Mouse (Mus musculus): Measurements from ENCODE around the gene Usp15. TPM values are rescaled to one million over a fixed set of nuclear protein-coding genes. Genes with fewer than 3 reads are reported as not detected.

The Usp15 gene
- polyA plus RNA-seq, 1 experiment = 175 TPM

DNA sequence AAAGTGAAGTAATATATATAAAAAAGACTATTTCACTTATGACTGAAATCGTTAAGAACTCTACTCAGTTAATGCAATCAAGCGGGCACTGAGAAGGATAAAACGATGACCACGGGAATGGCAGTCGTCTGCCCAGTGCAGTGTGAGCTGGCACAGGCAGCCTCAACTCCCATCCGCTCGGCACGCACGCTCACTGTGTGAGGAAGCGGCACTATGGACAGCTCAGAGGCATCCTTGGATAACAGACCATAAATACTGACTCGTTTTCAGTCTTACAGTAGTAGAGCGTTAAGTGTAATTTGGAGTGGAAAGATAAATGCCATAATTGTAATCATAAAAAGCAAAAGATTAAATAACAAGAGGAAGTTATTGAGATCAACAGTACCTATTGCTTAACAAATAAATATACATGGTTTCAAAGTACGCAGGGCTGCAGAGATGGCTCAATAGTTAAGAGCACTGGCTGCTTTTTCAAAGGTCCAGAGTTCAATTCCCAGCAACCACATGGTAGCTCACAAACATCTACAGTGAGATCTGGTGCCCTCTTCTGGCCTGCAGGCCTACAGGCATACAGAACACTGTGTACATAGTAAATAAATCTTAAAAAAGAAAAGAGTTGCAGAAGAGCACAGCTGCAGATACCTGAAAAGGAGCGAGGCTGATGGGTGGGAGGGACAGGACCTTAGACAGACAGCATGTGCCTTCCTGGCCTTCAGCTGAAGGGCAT lies 76.0 kb downstream of the Usp15 start:
- no peak overlapping the region for H3K27ac ChIP-seq (ENCODE audit: insufficient read depth, low read length)
- no peaks in the 10 kb centered on the region for H3K9me3 ChIP-seq (replicated peaks; ENCODE audit: control insufficient read depth, insufficient read depth, low read length, poor library complexity, severe bottlenecking)
- H3K36me3 ChIP-seq (ENCODE audit: control insufficient read depth, insufficient read depth, low read length, poor library complexity, severe bottlenecking) = peaks cover 51% of the 10 kb centered on the region
- no peak overlapping the region for H3K4me3 ChIP-seq (ENCODE audit: low read depth, low read length)
- no peaks in the 10 kb centered on the region for H3K27me3 ChIP-seq (ENCODE audit: control insufficient read depth, insufficient read depth, low read length, poor library complexity, severe bottlenecking)
- TF ChIP-seq EP300 (IDR thresholded peaks at IDR 0.05; ENCODE audit: insufficient read depth, low read depth, low read length) = no peak
- TF ChIP-seq POLR2A (IDR thresholded peaks at IDR 0.05; ENCODE audit: insufficient read depth, low read length) = no peak
- no peak for TF ChIP-seq CTCF (IDR thresholded peaks at IDR 0.05; ENCODE audit: low read depth, low read length)
- H3K9ac ChIP-seq (ENCODE audit: low read depth, poor library complexity, severe bottlenecking) = no peak overlapping the region
- H3K4me1 ChIP-seq (ENCODE audit: control insufficient read depth, insufficient read depth, low read length) = no peaks in the 10 kb centered on the region

- no peak for TF ChIP-seq EP300 (IDR thresholded peaks at IDR 0.05; ENCODE audit: insufficient read depth, low read depth, low read length)
- no peak for TF ChIP-seq POLR2A (IDR thresholded peaks at IDR 0.05; ENCODE audit: insufficient read depth, low read length)
- TF ChIP-seq CTCF (IDR thresholded peaks at IDR 0.05; ENCODE audit: low read depth, low read length) = no peak
- Histone ChIP-seq H3K4me3 (ENCODE audit: low read depth, low read length) (no peak overlapping the region), H3K27ac (ENCODE audit: insufficient read depth, low read length) (no peak overlapping the region), H3K9me3 (replicated peaks; ENCODE audit: control insufficient read depth, insufficient read depth, low read length, poor library complexity, severe bottlenecking) (no peaks in the 10 kb centered on the region), H3K4me1 (ENCODE audit: control insufficient read depth, insufficient read depth, low read length) (no peaks in the 10 kb centered on the region), H3K9ac (ENCODE audit: low read depth, poor library complexity, severe bottlenecking) (no peak overlapping the region), H3K27me3 (ENCODE audit: control insufficient read depth, insufficient read depth, low read length, poor library complexity, severe bottlenecking) (no peaks in the 10 kb centered on the region), H3K36me3 (ENCODE audit: control insufficient read depth, insufficient read depth, low read length, poor library complexity, severe bottlenecking) (peaks cover 30% of the 10 kb centered on the region)
Observed at GRCm38 (mm10) chr10:123116861-123117260, 79.9 kb downstream of the Usp15 start.

GRCm38 (mm10) chr10:123113466-123113865 lies 83.3 kb downstream of the Usp15 start:
- Histone ChIP-seq H3K4me3 (ENCODE audit: low read depth, low read length) (no peak overlapping the region), H3K9ac (ENCODE audit: low read depth, poor library complexity, severe bottlenecking) (no peak overlapping the region), H3K9me3 (replicated peaks; ENCODE audit: control insufficient read depth, insufficient read depth, low read length, poor library complexity, severe bottlenecking) (no peaks in the 10 kb centered on the region), H3K4me1 (ENCODE audit: control insufficient read depth, insufficient read depth, low read length) (no peaks in the 10 kb centered on the region), H3K27me3 (ENCODE audit: control insufficient read depth, insufficient read depth, low read length, poor library complexity, severe bottlenecking) (no peaks in the 10 kb centered on the region), H3K27ac (ENCODE audit: insufficient read depth, low read length) (no peak overlapping the region), H3K36me3 (ENCODE audit: control insufficient read depth, insufficient read depth, low read length, poor library complexity, severe bottlenecking) (peaks cover 20% of the 10 kb centered on the region)
- no peak for TF ChIP-seq CTCF (IDR thresholded peaks at IDR 0.05; ENCODE audit: low read depth, low read length)

DNA sequence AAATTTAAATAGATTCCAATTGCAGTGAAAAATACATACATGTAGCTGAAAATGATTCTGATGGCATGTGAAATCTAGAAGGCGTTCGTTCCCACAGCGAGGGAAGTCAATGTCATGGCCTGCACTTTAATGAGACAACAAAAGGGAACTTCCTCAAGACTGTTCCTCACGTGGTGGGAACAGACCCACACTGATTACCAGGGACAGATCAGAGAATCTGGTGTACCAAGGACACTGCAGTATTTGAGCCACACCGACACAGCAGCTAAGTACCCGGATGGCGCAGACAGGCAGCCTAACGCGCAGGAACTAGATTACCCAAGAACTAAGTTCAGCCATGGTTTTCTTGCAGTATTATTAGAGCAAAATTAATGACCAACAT lies 84.0 kb downstream of the Usp15 start:
- H3K36me3 ChIP-seq (ENCODE audit: control insufficient read depth, insufficient read depth, low read length, poor library complexity, severe bottlenecking) = peaks cover 16% of the 10 kb centered on the region
- TF ChIP-seq POLR2A (IDR thresholded peaks at IDR 0.05; ENCODE audit: insufficient read depth, low read length) (no peak), EP300 (IDR thresholded peaks at IDR 0.05; ENCODE audit: insufficient read depth, low read depth, low read length) (no peak), CTCF (IDR thresholded peaks at IDR 0.05; ENCODE audit: low read depth, low read length) (no peak)

DNA sequence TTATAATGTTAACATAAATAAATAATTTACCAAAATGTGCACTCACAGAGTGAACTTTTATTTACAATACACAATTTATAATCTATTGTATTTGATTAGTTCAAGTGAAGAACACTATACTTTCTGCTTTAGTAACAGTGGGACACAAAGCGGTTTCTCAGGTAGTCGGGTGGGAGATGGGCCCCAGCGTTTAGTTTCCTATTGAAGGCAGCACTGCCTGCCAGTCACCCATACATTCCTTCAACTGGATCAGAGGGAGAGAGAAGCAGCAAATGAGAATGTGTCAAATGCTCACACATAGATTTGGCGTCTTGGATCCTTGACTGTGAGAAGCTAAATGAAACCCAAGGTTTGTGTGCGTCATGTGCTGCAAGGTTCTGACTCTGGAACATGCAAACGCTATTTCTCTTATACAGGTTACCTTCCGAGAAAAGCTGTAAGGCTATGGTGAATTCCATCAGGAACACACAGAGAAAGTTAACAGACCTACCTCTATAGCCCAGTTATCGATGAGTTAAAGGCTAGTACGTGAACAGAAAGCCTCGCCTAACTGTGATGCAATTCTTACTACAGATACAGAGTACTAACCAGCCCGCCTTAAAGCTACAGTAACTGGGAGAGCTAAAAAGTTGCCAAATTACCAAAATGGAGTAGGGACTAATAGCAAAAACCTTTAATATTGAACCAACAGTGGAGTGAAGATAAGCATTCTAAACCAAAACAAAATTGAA lies 84.6 kb downstream of the Usp15 start:
- no peak overlapping the region for H3K9ac ChIP-seq (ENCODE audit: low read depth, poor library complexity, severe bottlenecking)
- peaks cover 13% of the 10 kb centered on the region for H3K36me3 ChIP-seq (ENCODE audit: control insufficient read depth, insufficient read depth, low read length, poor library complexity, severe bottlenecking)
- no peaks in the 10 kb centered on the region for H3K4me1 ChIP-seq (ENCODE audit: control insufficient read depth, insufficient read depth, low read length)
- no peaks in the 10 kb centered on the region for H3K9me3 ChIP-seq (replicated peaks; ENCODE audit: control insufficient read depth, insufficient read depth, low read length, poor library complexity, severe bottlenecking)
- H3K27ac ChIP-seq (ENCODE audit: insufficient read depth, low read length) = no peak overlapping the region
- no peaks in the 10 kb centered on the region for H3K27me3 ChIP-seq (ENCODE audit: control insufficient read depth, insufficient read depth, low read length, poor library complexity, severe bottlenecking)
- TF ChIP-seq POLR2A (IDR thresholded peaks at IDR 0.05; ENCODE audit: insufficient read depth, low read length) (no peak), EP300 (IDR thresholded peaks at IDR 0.05; ENCODE audit: insufficient read depth, low read depth, low read length) (no peak), CTCF (IDR thresholded peaks at IDR 0.05; ENCODE audit: low read depth, low read length) (no peak)
- H3K4me3 ChIP-seq (ENCODE audit: low read depth, low read length) = no peak overlapping the region

More for the DNA sequence above, 84.0 kb downstream of the Usp15 start:
- H3K9ac ChIP-seq (ENCODE audit: low read depth, poor library complexity, severe bottlenecking) = no peak overlapping the region
- no peaks in the 10 kb centered on the region for H3K9me3 ChIP-seq (replicated peaks; ENCODE audit: control insufficient read depth, insufficient read depth, low read length, poor library complexity, severe bottlenecking)
- H3K4me3 ChIP-seq (ENCODE audit: low read depth, low read length) = no peak overlapping the region
- no peaks in the 10 kb centered on the region for H3K27me3 ChIP-seq (ENCODE audit: control insufficient read depth, insufficient read depth, low read length, poor library complexity, severe bottlenecking)
- no peaks in the 10 kb centered on the region for H3K4me1 ChIP-seq (ENCODE audit: control insufficient read depth, insufficient read depth, low read length)
- no peak overlapping the region for H3K27ac ChIP-seq (ENCODE audit: insufficient read depth, low read length)

- no peaks in the 10 kb centered on the region for H3K9me3 ChIP-seq (replicated peaks; ENCODE audit: control insufficient read depth, insufficient read depth, low read length, poor library complexity, severe bottlenecking)
- H3K27ac ChIP-seq (ENCODE audit: insufficient read depth, low read length) = no peak overlapping the region
- TF ChIP-seq POLR2A (IDR thresholded peaks at IDR 0.05; ENCODE audit: insufficient read depth, low read length) = no peak
- TF ChIP-seq CTCF (IDR thresholded peaks at IDR 0.05; ENCODE audit: low read depth, low read length) = no peak
- no peak for TF ChIP-seq EP300 (IDR thresholded peaks at IDR 0.05; ENCODE audit: insufficient read depth, low read depth, low read length)
- no peak overlapping the region for H3K4me3 ChIP-seq (ENCODE audit: low read depth, low read length)
- no peak overlapping the region for H3K9ac ChIP-seq (ENCODE audit: low read depth, poor library complexity, severe bottlenecking)
- H3K4me1 ChIP-seq (ENCODE audit: control insufficient read depth, insufficient read depth, low read length) = no peaks in the 10 kb centered on the region
- no peaks in the 10 kb centered on the region for H3K27me3 ChIP-seq (ENCODE audit: control insufficient read depth, insufficient read depth, low read length, poor library complexity, severe bottlenecking)
- H3K36me3 ChIP-seq (ENCODE audit: control insufficient read depth, insufficient read depth, low read length, poor library complexity, severe bottlenecking) = 0 out of 2 replicates have a peak, but pooled peaks cover 2% of the 10 kb centered on the region
Observed at GRCm38 (mm10) chr10:123110548-123110947, 86.2 kb downstream of the Usp15 start.

Data from ES-Bruce4 (cell line).